Mouse (Mus musculus) c-Kit-positive CD71-negative TER-119-negative erythroid progenitor cells, embryonic 14.5 days (primary cell): ENCODE results near the gene Olfr808.

Experiments
- DNase-seq: peaks from one replicate; pipeline ENCODE4 v3.0.0-alpha.2; 2013; ENCODE audit warnings: low read depth

Gene Olfr808

GRCm38 (mm10) chr10:129765182-129765581, at the start of gene Olfr808:
Olfr808 (plus strand) TSS chr10:129765482.
- DNase-seq = no peak

GRCm38 (mm10) chr10:129729275-129729674, 36.0 kb upstream of the Olfr808 start, which contains the start of gene Olfr805:
Olfr805 (minus strand) TSS chr10:129729375.
- DNase-seq = no peak

DNA sequence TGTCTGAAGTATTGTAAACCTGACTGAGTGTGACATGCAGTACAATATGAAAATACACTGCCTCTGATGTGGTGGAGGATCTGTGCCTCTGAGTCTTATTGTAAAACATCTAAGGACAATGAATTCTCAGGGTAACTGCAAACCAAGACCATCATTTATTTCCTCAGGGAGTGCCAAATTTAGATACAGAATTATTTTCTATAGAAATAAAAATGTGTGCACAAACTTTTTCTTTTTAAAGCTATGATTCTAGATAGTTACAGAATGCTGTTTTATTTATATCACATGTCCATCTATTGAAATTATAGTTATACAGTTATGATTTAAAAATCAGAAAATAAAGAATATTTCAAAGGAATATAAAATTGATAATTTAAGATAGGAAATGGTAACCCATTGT, 23.5 kb upstream of the Olfr808 start, which contains the start of gene Olfr806:
Gene Olfr806 (minus strand): TSS at position 101 of the 400 bp plus-strand sequence.
- no peak for DNase-seq

DNA sequence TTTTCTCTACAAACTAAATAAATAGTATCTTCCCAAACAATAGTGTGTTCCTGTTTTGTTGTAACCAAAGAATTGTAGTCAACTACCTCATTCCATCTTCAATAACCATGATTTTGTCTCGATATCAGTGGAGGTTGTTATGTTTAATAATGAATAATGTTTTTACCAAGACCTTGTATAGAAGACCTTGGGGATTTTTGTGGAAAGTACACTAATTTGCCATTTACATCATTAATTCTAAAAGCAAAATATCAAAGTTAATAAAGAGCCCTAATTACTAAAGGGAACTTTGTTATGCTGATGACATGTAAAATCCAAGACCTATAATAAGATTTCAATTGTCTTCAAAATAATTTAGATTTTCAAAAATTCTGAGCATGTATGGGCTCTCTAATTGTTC, 7.6 kb upstream of the Olfr808 start, which contains the start of gene Olfr807:
Gene Olfr807 (minus strand): TSS at position 101 of the 400 bp plus-strand sequence.
- no peak for DNase-seq

GRCm38 (mm10) chr10:129774338-129774737, 9.1 kb downstream of the Olfr808 start, which contains the start of gene Olfr809:
Olfr809 (plus strand) TSS chr10:129774638.
- DNase-seq = no peak

GRCm38 (mm10) chr10:129778123-129778522, 12.8 kb downstream of the Olfr808 start:
- no peak for DNase-seq

DNA sequence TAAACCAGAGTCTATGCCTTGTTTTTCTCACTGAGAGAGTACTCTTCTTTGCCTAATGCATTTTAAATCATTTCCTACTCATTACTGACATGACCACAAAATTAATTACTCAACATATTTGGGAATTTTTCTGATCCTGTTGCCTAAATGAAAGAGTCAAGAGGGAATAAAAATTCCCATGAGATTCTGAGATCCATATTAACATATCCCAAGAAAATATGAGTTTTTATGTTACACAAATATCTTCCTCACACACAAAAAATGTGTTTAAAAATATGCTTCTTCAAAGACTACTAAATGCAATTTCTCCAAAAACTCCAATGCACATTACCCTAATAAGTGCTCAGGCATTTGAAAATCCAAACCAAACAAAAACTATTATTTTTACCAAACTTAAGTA, 29.5 kb downstream of the Olfr808 start, which contains the start of gene Olfr810:
Gene Olfr810 (minus strand): TSS at position 101 of the 400 bp plus-strand sequence.
- DNase-seq = no peak

GRCm38 (mm10) chr10:129804296-129804695, 39.0 kb downstream of the Olfr808 start, which contains the start of gene Olfr811:
Olfr811 (minus strand) TSS chr10:129804396.
- DNase-seq = no peak
